Mouse (Mus musculus) liver, postnatal 0 days (tissue): Measurements from ENCODE around the gene Zmym3. TPM values are rescaled to one million over a fixed set of nuclear protein-coding genes. Genes with fewer than 3 reads are reported as not detected.
"Not testable (repeated sequence)": the region's sequence is repeated elsewhere in the genome, so short reads cannot be mapped to it uniquely, and the experiment has no call there.

Experiments
- ATAC-seq: fragments of 200-750 bp; cut with Nextera tagmentation; 2 replicates; pipeline ENCODE4 v1.8.0; 2017; ENCODE audit warnings: mild to moderate bottlenecking, moderate library complexity
- DNase-seq: peaks from one replicate; pipeline ENCODE4 v3.0.0-alpha.2; 2016
- H3K27ac ChIP-seq: fragments of 300-500 bp; sonication (generic); 2 replicates; pipeline ENCODE4 v1.5.1; 2014; ENCODE audit warnings: antibody characterized with exemption, moderate library complexity, mild to moderate bottlenecking, low read depth
- H3K27me3 ChIP-seq: fragments of 300-500 bp; sonication (generic); 2 replicates; pipeline ENCODE4 v1.6.1; 2014; ENCODE audit warnings: low read length, control low read depth, mixed read lengths; ENCODE audit not compliant: insufficient read depth
- H3K36me3 ChIP-seq: fragments of 300-500 bp; sonication (generic); replicated peaks from 2 replicates; pipeline ENCODE4 v1.6.1; 2014; ENCODE audit warnings: mild to moderate bottlenecking, control low read depth, low read length, moderate library complexity, mixed read lengths; ENCODE audit not compliant: insufficient read depth
- H3K4me1 ChIP-seq: fragments of 300-500 bp; sonication (generic); 2 replicates; pipeline ENCODE4 v1.6.1; 2014; ENCODE audit warnings: antibody characterized with exemption, mild to moderate bottlenecking, control low read depth; ENCODE audit not compliant: insufficient read depth
- H3K4me2 ChIP-seq: fragments of 300-500 bp; sonication (generic); 2 replicates; pipeline ENCODE4 v1.6.1; 2014; ENCODE audit warnings: low read depth, mild to moderate bottlenecking, low read length, moderate library complexity, mixed read lengths
- H3K4me3 ChIP-seq: fragments of 300-500 bp; sonication (generic); 2 replicates; pipeline ENCODE4 v1.5.1; 2014; ENCODE audit warnings: low read depth, low read length
- H3K9ac ChIP-seq: fragments of 300-500 bp; sonication (generic); replicated peaks from 2 replicates; pipeline ENCODE4 v1.6.1; 2014; ENCODE audit warnings: mild to moderate bottlenecking, moderate library complexity
- H3K9me3 ChIP-seq: fragments of 300-500 bp; sonication (generic); 2 replicates; pipeline ENCODE4 v1.6.1; 2016; ENCODE audit warnings: mild to moderate bottlenecking, control low read depth, low read length, mixed read lengths
- CTCF ChIP-seq: sonication (generic); IDR thresholded peaks from 2 replicates; pipeline ENCODE4 v1.5.1; 2016; ENCODE audit warnings: antibody characterized with exemption, low read depth
- EP300 ChIP-seq: IDR thresholded peaks from 2 replicates; pipeline ENCODE4 v1.6.1; 2016; ENCODE audit warnings: antibody characterized with exemption, low read depth, mild to moderate bottlenecking
- WGBS: fragments of 180-500 bp; shearing (Covaris S2); extraction: QIAGEN DNeasy Blood & Tissue Kit; methylation state at CpG from one replicate; pipeline ENCODE4 v1.1.7; 2014; ENCODE audit not compliant: insufficient replicate concordance; 5-methylcytosine and 5-hydroxymethylcytosine counted together
- polyA plus RNA-seq: library from polyadenylated mRNA; unstranded; fragments of >200 nt; fragmentation: Nextera tagmentation; extraction: Ambion mirVana; gene quantifications from 2 replicates; pipeline ENCODE4 v1.2.1, GENCODE M21; 2015

The Zmym3 gene
- polyA plus RNA-seq, 1 experiment from 2014 or later: 4.0 TPM

DNA sequence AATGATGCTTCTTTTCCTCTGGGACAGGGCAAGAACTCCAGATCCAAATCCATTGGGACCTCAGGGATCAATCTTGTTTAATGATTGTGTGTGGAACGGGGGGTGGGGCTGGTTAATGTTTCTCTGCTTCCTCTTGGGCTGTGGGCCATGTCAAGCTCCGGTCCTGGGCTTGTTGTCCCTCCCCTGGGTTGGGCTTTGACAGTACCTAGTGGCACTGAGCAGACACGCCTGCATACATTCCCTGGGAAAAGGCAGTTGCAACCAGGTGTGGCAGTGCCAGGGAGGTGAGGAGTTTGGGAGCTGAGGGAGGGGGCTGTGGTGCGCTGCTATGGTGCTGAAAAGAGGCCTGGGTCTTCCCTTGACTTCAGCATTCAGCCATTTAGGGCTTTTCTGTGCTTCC lies 43.6 kb downstream of the Zmym3 start:
- Histone ChIP-seq H3K4me3 (peak overlapping the region; percentile 39), H3K36me3 (no peaks in the 10 kb centered on the region), H3K27ac (peak overlapping the region; percentile 80), H3K9me3 (no peaks in the 10 kb centered on the region), H3K9ac (peak overlapping the region; percentile 46; the same call in 1 of the 2 replicates), H3K4me1 (peaks cover 3% of the 10 kb centered on the region; the same call in 1 of the 2 replicates), H3K4me2 (no peak overlapping the region), H3K27me3 (no peaks in the 10 kb centered on the region)
- ATAC-seq (peak; percentile 87), DNase-seq (peak; percentile 60)
- TF ChIP-seq CTCF: no peak
- TF ChIP-seq EP300: no peak
- 45% methylated on average over 4 of the region's 4 CpGs for WGBS

DNA sequence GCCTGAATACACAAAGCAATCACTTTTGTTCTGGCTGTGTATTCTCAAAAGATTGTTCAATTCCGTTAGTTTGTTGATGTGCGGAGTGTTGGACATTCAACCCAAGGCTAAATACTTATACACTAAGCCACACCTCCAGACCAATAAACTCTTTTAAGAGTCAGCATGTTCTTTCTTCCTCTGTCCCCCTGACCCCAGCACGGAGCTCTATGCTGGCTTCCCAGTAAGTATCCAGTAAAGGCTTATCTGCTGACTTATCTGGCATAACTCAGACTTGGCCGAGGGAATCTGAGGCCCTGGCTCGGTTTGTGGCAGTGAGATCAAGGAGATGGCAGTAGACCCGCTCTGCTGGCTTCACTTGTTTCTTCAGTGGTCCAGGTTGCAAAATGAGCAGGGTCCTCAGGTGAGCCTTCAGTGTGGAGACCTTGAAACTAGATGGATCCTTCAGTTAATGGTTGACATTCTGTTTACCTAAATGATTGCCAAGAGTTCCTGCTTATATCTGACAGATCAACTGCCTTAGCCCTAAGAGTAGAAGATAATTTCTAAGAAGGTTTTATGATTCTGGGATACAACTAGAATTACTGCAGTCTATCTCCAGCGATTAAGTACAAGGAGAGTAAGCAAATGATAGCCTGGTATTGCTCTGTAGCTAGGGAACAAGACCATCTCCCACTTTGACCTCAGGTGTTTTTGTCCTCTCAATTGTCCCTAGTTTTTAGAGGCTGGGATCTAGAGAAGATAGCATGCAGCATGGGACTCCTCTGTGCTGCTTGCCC lies 44.3 kb downstream of the Zmym3 start, which contains the start of gene Gjb1:
Gene Gjb1, plus strand, starts transcription at position 189 of the 779 bp plus-strand sequence.
- 51% methylated on average over 7 of the region's 7 CpGs for WGBS
- Histone ChIP-seq H3K4me3 (peak within 1 kb of the TSS; percentile 39), H3K4me2 (peak within 1 kb of the TSS; percentile 14; the same call in 1 of the 2 replicates), H3K9me3 (no peaks in the 10 kb centered on the region), H3K9ac (peak within 1 kb of the TSS; percentile 46; the same call in 1 of the 2 replicates), H3K27ac (peak within 1 kb of the TSS; percentile 80), H3K4me1 (peaks cover 3% of the 10 kb centered on the region; the same call in 1 of the 2 replicates), H3K27me3 (no peaks in the 10 kb centered on the region), H3K36me3 (no peaks in the 10 kb centered on the region)
- peak; percentile 64 for ATAC-seq
- peak; percentile 15; the same call in 1 of the 2 replicates for TF ChIP-seq EP300
- no peak for TF ChIP-seq CTCF
- no peak for DNase-seq

DNA sequence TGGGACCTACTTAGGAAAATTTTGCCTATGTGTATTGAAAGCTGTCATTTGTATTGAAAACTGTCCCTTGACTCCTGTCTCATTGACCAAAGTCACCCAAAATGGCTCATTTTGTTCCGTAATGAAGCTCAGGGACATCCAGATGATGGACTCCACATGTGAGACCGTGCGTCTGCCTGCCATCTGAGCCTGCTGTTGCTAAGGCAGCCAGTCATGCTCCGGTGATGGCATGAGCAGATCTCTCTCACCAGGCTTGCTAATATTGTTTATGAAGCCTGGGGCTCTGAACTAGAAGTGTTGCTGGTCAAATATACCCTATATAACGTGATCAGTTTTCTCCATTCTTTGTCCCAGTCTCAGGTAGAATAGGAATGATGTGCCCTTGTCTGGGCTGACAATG lies 47.7 kb downstream of the Zmym3 start:
- ATAC-seq (no peak), DNase-seq (no peak)
- H3K4me2 ChIP-seq: no peak overlapping the region
- WGBS: 82% methylated on average over 5 of the region's 5 CpGs
- TF ChIP-seq EP300: no peak
- no peak for TF ChIP-seq CTCF
- H3K27ac ChIP-seq: no peak overlapping the region
- H3K36me3 ChIP-seq: no peaks in the 10 kb centered on the region
- no peaks in the 10 kb centered on the region for H3K9me3 ChIP-seq
- H3K9ac ChIP-seq: no peak overlapping the region
- no peak overlapping the region for H3K4me3 ChIP-seq
- no peaks in the 10 kb centered on the region for H3K27me3 ChIP-seq
- peaks cover 3% of the 10 kb centered on the region for H3K4me1 ChIP-seq

DNA sequence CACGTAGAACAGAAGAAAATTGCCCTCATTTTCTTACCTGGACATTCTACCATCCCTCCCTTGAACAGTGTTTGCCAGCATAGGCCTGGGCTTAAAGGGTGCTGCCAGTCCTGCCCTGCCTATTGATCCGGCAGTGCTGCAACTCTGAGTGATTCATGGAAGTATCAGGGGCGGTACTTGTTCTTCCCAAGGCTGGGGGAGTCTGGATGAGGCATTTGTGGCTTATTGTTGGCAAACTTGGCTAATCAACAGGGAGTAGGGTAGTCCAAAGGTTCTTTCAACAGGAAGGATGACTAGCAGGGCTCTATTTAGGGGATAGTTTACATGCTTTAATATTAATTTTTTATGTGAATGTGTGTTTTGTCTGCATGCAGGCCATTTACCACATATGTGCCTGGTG lies 50.1 kb downstream of the Zmym3 start:
- Histone ChIP-seq H3K36me3 (no peaks in the 10 kb centered on the region), H3K27me3 (no peaks in the 10 kb centered on the region), H3K4me2 (no peak overlapping the region), H3K9me3 (no peaks in the 10 kb centered on the region), H3K4me3 (no peak overlapping the region), H3K9ac (no peak overlapping the region), H3K4me1 (peaks cover 3% of the 10 kb centered on the region), H3K27ac (peak overlapping the region; percentile 68)
- WGBS: 58% methylated on average over 3 of the region's 3 CpGs
- DNase-seq: peak; percentile 46
- no peak for TF ChIP-seq CTCF
- TF ChIP-seq EP300: peak; percentile 37; the same call in 1 of the 2 replicates
- ATAC-seq: peak; percentile 95

DNA sequence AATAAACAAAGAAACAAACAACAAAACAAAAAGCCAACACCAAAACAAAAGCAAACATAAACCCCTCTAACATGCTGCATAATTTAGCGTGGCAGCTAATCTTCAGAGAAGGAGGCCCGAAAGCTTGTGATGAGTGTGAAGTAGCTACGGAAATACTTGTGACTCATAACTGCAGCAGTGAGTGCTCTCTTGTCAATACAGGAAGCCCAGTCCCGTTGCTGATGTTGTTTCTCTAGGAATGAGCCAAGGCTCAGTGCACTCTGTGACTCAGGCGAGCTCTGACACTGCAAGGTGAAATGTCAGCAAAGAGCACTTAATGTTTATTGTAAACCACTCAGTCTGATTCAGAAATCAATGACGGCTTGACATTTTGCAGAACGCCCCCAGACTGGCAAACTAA lies 51.6 kb downstream of the Zmym3 start:
- Histone ChIP-seq H3K36me3 (no peaks in the 10 kb centered on the region), H3K27ac (peak overlapping the region; percentile 49), H3K9ac (no peak overlapping the region), H3K4me1 (peaks cover 3% of the 10 kb centered on the region), H3K27me3 (no peaks in the 10 kb centered on the region), H3K4me3 (no peak overlapping the region), H3K9me3 (no peaks in the 10 kb centered on the region), H3K4me2 (no peak overlapping the region)
- TF ChIP-seq CTCF (no peak), EP300 (no peak)
- 56% methylated on average over 7 of the region's 7 CpGs for WGBS
- DNase-seq: no peak
- peak; percentile 52 for ATAC-seq

DNA sequence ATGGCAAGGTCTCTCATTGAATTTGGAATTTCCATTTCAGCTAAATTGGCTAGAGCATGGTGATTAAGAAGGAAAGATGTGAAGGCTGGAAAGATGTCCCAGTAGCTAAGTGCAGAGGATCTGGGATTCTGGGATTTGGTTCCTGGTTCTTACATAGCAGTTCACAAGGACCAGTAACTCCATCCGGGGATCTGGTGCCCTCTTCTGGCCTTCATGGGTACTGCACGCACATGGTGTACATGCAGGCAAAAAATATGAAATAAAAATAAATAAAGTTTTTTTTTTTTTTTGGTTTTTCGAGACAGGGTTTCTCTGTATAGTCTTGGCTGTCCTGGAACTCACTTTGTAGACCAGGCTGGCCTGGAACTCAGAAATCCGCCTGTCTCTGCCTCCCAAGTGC lies 61.7 kb downstream of the Zmym3 start:
- not testable (repeated sequence) for H3K9me3 ChIP-seq, H3K4me3 ChIP-seq, ATAC-seq, H3K27me3 ChIP-seq, H3K27ac ChIP-seq, H3K4me1 ChIP-seq, H3K9ac ChIP-seq, H3K36me3 ChIP-seq, H3K4me2 ChIP-seq
- TF ChIP-seq CTCF: peak; percentile 53
- WGBS: 66% methylated on average over 3 of the region's 4 CpGs
- peak; percentile 34 for DNase-seq

Other genes with a start within 250 kb of the Zmym3 start
- gene Snx12, start 198.3 kb downstream of the Zmym3 start, polyA plus RNA-seq: 17.6 and 17.9 TPM in 2 replicates
- 1.00 and 1.1 TPM in 2 replicates for gene Foxo4, start 166.3 kb downstream of the Zmym3 start, polyA plus RNA-seq
- gene Gm614, start 156.9 kb downstream of the Zmym3 start, polyA plus RNA-seq: not detected in 2 replicates
- 7.7 and 8.0 TPM in 2 replicates for gene Il2rg, start 152.6 kb downstream of the Zmym3 start, polyA plus RNA-seq
- gene Gm20489, start 151.8 kb downstream of the Zmym3 start, polyA plus RNA-seq: not detected in 2 replicates
- gene Med12, start 146.8 kb downstream of the Zmym3 start, polyA plus RNA-seq: 10.2 and 14.3 TPM in 2 replicates
- 0.05 and 0.06 TPM in 2 replicates for gene Nlgn3, start 121.7 kb downstream of the Zmym3 start, polyA plus RNA-seq
- 420 and 460 TPM in 2 replicates for gene Gjb1, start 44.5 kb downstream of the Zmym3 start, polyA plus RNA-seq
- gene Nono, start 8.5 kb upstream of the Zmym3 start, polyA plus RNA-seq: 59.7 and 61.7 TPM in 2 replicates
- 0.45 and 4.6 TPM in 2 replicates for gene Itgb1bp2, start 28.2 kb upstream of the Zmym3 start, polyA plus RNA-seq
- gene Taf1, start 111.9 kb upstream of the Zmym3 start, polyA plus RNA-seq: 2.2 and 2.7 TPM in 2 replicates
- 26.7 and 27.7 TPM in 2 replicates for gene Ogt, start 219.2 kb upstream of the Zmym3 start, polyA plus RNA-seq